Mouse (Mus musculus): ENCODE data around the gene Krt14. TPM values are rescaled to one million over a fixed set of nuclear protein-coding genes. Genes with fewer than 3 reads are reported as not detected.

Gene Krt14
- polyA plus RNA-seq, 1 experiment = 0.11 TPM

GRCm38 (mm10) chr11:100208542-100208941, 1.2 kb upstream of the Krt14 start:
- no peak for DNase-seq
- Histone ChIP-seq H3K27me3 (ENCODE audit: control insufficient read depth, insufficient read depth, low read length) (no peaks in the 10 kb centered on the region), H3K4me1 (ENCODE audit: control insufficient read depth, insufficient read depth, low read length) (no peaks in the 10 kb centered on the region), H3K27ac (ENCODE audit: insufficient read depth, low read length) (no peak overlapping the region), H3K4me3 (replicated peaks; ENCODE audit: insufficient read depth, low read depth, low read length) (no peak overlapping the region)
- WGBS = 49% methylated on average over 6 of the region's 6 CpGs
- TF ChIP-seq POLR2A (IDR thresholded peaks at IDR 0.05; ENCODE audit: borderline replicate concordance, insufficient read depth, low read length) (no peak), CTCF (IDR thresholded peaks at IDR 0.05; ENCODE audit: borderline replicate concordance, insufficient read depth, low read depth, low read length) (no peak)

- Histone ChIP-seq H3K4me3 (replicated peaks; ENCODE audit: insufficient read depth, low read depth, low read length) (no peak overlapping the region), H3K27ac (ENCODE audit: insufficient read depth, low read length) (no peak overlapping the region), H3K27me3 (ENCODE audit: control insufficient read depth, insufficient read depth, low read length) (no peaks in the 10 kb centered on the region), H3K4me1 (ENCODE audit: control insufficient read depth, insufficient read depth, low read length) (no peaks in the 10 kb centered on the region)
- 28% methylated on average over 6 of the region's 6 CpGs for WGBS
- no peak for DNase-seq
- TF ChIP-seq CTCF (IDR thresholded peaks at IDR 0.05; ENCODE audit: borderline replicate concordance, insufficient read depth, low read depth, low read length) = no peak
- TF ChIP-seq POLR2A (IDR thresholded peaks at IDR 0.05; ENCODE audit: borderline replicate concordance, insufficient read depth, low read length) = no peak
These were observed 3.9 kb downstream of the Krt14 start for GRCm38 (mm10) chr11:100203448-100203847.

GRCm38 (mm10) chr11:100202906-100203305, 4.4 kb downstream of the Krt14 start:
- Histone ChIP-seq H3K27me3 (ENCODE audit: control insufficient read depth, insufficient read depth, low read length) (no peaks in the 10 kb centered on the region), H3K4me3 (replicated peaks; ENCODE audit: insufficient read depth, low read depth, low read length) (no peak overlapping the region), H3K27ac (ENCODE audit: insufficient read depth, low read length) (no peak overlapping the region), H3K4me1 (ENCODE audit: control insufficient read depth, insufficient read depth, low read length) (no peaks in the 10 kb centered on the region)
- no peak for DNase-seq
- no peak for TF ChIP-seq POLR2A (IDR thresholded peaks at IDR 0.05; ENCODE audit: borderline replicate concordance, insufficient read depth, low read length)
- 72% methylated on average over 4 of the region's 4 CpGs for WGBS

- Histone ChIP-seq H3K27ac (ENCODE audit: insufficient read depth, low read length) (no peak overlapping the region), H3K4me1 (ENCODE audit: control insufficient read depth, insufficient read depth, low read length) (no peaks in the 10 kb centered on the region), H3K4me3 (replicated peaks; ENCODE audit: insufficient read depth, low read depth, low read length) (no peak overlapping the region), H3K27me3 (ENCODE audit: control insufficient read depth, insufficient read depth, low read length) (no peaks in the 10 kb centered on the region)
- no peak for DNase-seq
- 32% methylated on average over 8 of the region's 8 CpGs for WGBS
- peak; percentile 31; the same call in 1 of the 2 replicates for TF ChIP-seq CTCF (IDR thresholded peaks at IDR 0.05; ENCODE audit: borderline replicate concordance, insufficient read depth, low read depth, low read length)
- no peak for TF ChIP-seq POLR2A (IDR thresholded peaks at IDR 0.05; ENCODE audit: borderline replicate concordance, insufficient read depth, low read length)
These were observed 7.1 kb downstream of the Krt14 start for GRCm38 (mm10) chr11:100200104-100200820.

GRCm38 (mm10) chr11:100198666-100199065, 8.7 kb downstream of the Krt14 start:
- Histone ChIP-seq H3K27me3 (ENCODE audit: control insufficient read depth, insufficient read depth, low read length) (no peaks in the 10 kb centered on the region), H3K27ac (ENCODE audit: insufficient read depth, low read length) (no peak overlapping the region), H3K4me1 (ENCODE audit: control insufficient read depth, insufficient read depth, low read length) (no peaks in the 10 kb centered on the region), H3K4me3 (replicated peaks; ENCODE audit: insufficient read depth, low read depth, low read length) (no peak overlapping the region)
- TF ChIP-seq CTCF (IDR thresholded peaks at IDR 0.05; ENCODE audit: borderline replicate concordance, insufficient read depth, low read depth, low read length) (no peak), POLR2A (IDR thresholded peaks at IDR 0.05; ENCODE audit: borderline replicate concordance, insufficient read depth, low read length) (no peak)
- WGBS = 76% methylated on average over 4 of the region's 4 CpGs
- no peak for DNase-seq

GRCm38 (mm10) chr11:100192992-100193391, 14.4 kb downstream of the Krt14 start, which contains the start of gene Krt9:
TSS of gene Krt9 (minus strand) at chr11:100193246.
- no peak for TF ChIP-seq POLR2A (IDR thresholded peaks at IDR 0.05; ENCODE audit: borderline replicate concordance, insufficient read depth, low read length)
- no peak for TF ChIP-seq CTCF (IDR thresholded peaks at IDR 0.05; ENCODE audit: borderline replicate concordance, insufficient read depth, low read depth, low read length)
- no peak within 1 kb of the TSS for H3K4me3 ChIP-seq (replicated peaks; ENCODE audit: insufficient read depth, low read depth, low read length)
- no peak for DNase-seq
- H3K27me3 ChIP-seq (ENCODE audit: control insufficient read depth, insufficient read depth, low read length) = no peaks in the 10 kb centered on the region
- H3K4me1 ChIP-seq (ENCODE audit: control insufficient read depth, insufficient read depth, low read length) = no peaks in the 10 kb centered on the region
- no peak within 1 kb of the TSS for H3K27ac ChIP-seq (ENCODE audit: insufficient read depth, low read length)
- 44% methylated on average over 9 of the region's 9 CpGs for WGBS

GRCm38 (mm10) chr11:100191820-100192219, 15.5 kb downstream of the Krt14 start:
- DNase-seq = no peak
- Histone ChIP-seq H3K4me3 (replicated peaks; ENCODE audit: insufficient read depth, low read depth, low read length) (no peak overlapping the region), H3K4me1 (ENCODE audit: control insufficient read depth, insufficient read depth, low read length) (no peaks in the 10 kb centered on the region; the same call in 1 of the 2 replicates), H3K27ac (ENCODE audit: insufficient read depth, low read length) (no peak overlapping the region), H3K27me3 (ENCODE audit: control insufficient read depth, insufficient read depth, low read length) (no peaks in the 10 kb centered on the region)
- no peak for TF ChIP-seq CTCF (IDR thresholded peaks at IDR 0.05; ENCODE audit: borderline replicate concordance, insufficient read depth, low read depth, low read length)
- no peak for TF ChIP-seq POLR2A (IDR thresholded peaks at IDR 0.05; ENCODE audit: borderline replicate concordance, insufficient read depth, low read length)
- 93% methylated on average over 3 of the region's 3 CpGs for WGBS

GRCm38 (mm10) chr11:100186736-100187135, 20.6 kb downstream of the Krt14 start:
- Histone ChIP-seq H3K27ac (ENCODE audit: insufficient read depth, low read length) (no peak overlapping the region), H3K4me3 (replicated peaks; ENCODE audit: insufficient read depth, low read depth, low read length) (no peak overlapping the region), H3K4me1 (ENCODE audit: control insufficient read depth, insufficient read depth, low read length) (no peaks in the 10 kb centered on the region; the same call in 1 of the 2 replicates), H3K27me3 (ENCODE audit: control insufficient read depth, insufficient read depth, low read length) (no peaks in the 10 kb centered on the region)
- peak in 1 of 2 experiments; percentile 6 for DNase-seq
- no peak for TF ChIP-seq POLR2A (IDR thresholded peaks at IDR 0.05; ENCODE audit: borderline replicate concordance, insufficient read depth, low read length)
- TF ChIP-seq CTCF (IDR thresholded peaks at IDR 0.05; ENCODE audit: borderline replicate concordance, insufficient read depth, low read depth, low read length) = no peak
- WGBS = 20% methylated on average over 8 of the region's 8 CpGs

Measured in cerebellum, adult 2 months (tissue).